8 mouse cellular contexts compared by ENCODE assay signal in genomic region chr7:75141919-75142700, GRCm38 (mm10).
DNase-seq lines count a peak whose midpoint lies in the region; ATAC-seq and TF ChIP-seq lines count a peak whose summit lies in the region.

No protein-coding gene starts in this region.

- H3K27me3 ChIP-seq in kidney, embryonic 14.5 days (ENCODE audit: control insufficient read depth, insufficient read depth, low read length), result no peaks in the 10 kb centered on the region
- no peaks in the 10 kb centered on the region for H3K27me3 ChIP-seq in kidney, adult 2 months (replicated peaks; ENCODE audit: control insufficient read depth, insufficient read depth, low read length)
- no peaks in the 10 kb centered on the region for H3K27me3 ChIP-seq in embryonic facial prominence, embryonic 14.5 days (replicated peaks; ENCODE audit: control insufficient read depth, insufficient read depth, low read length)
- no peaks in the 10 kb centered on the region for H3K27me3 ChIP-seq in intestine, embryonic 15.5 days (replicated peaks)
- peaks cover 18% of the 10 kb centered on the region for H3K27me3 ChIP-seq in midbrain, embryonic 12.5 days

- H3K9me3 ChIP-seq in kidney, embryonic 14.5 days (ENCODE audit: control insufficient read depth, low read length), result no peaks in the 10 kb centered on the region
- no peaks in the 10 kb centered on the region for H3K9me3 ChIP-seq in embryonic facial prominence, embryonic 14.5 days (ENCODE audit: control insufficient read depth, low read length)
- no peaks in the 10 kb centered on the region for H3K9me3 ChIP-seq in intestine, embryonic 15.5 days
- H3K9me3 ChIP-seq in midbrain, embryonic 12.5 days, result no peaks in the 10 kb centered on the region

- DNase-seq in kidney, adult 2 months, result no peak
- DNase-seq in brain, adult 2 months (ENCODE audit: low read depth, low spot score), result peak; percentile 72
- DNase-seq in embryonic facial prominence, embryonic 14.5 days (ENCODE audit: low spot score), result peak; percentile 83
- DNase-seq in spleen, postnatal 14 days (ENCODE audit: low spot score in 2 of 2), result no peak
- DNase-seq in thymus, adult 18-20 months, result no peak

- no peak for TF ChIP-seq CTCF in kidney, adult 2 months (conservative IDR thresholded peaks at IDR 0.05; ENCODE audit: insufficient read depth, insufficient read length, low read depth, low read length)

- H3K27ac ChIP-seq in kidney, embryonic 14.5 days (ENCODE audit: low read depth, low read length), result peak overlapping the region; percentile 13; the same call in 1 of the 2 replicates
- H3K27ac ChIP-seq in kidney, adult 2 months (ENCODE audit: insufficient read depth, low read depth, low read length), result no peak overlapping the region
- H3K27ac ChIP-seq in embryonic facial prominence, embryonic 14.5 days (replicated peaks; ENCODE audit: low read depth, low read length), result peak overlapping the region; percentile 49; the same call in 1 of the 2 replicates
- no peak overlapping the region for H3K27ac ChIP-seq in intestine, embryonic 15.5 days
- no peak overlapping the region for H3K27ac ChIP-seq in midbrain, embryonic 12.5 days (replicated peaks)

- peak overlapping the region; percentile 23; the same call in 1 of the 2 replicates for H3K4me3 ChIP-seq in kidney, embryonic 14.5 days (ENCODE audit: low read length)
- H3K4me3 ChIP-seq in kidney, adult 2 months (ENCODE audit: insufficient read depth, low read depth, low read length), result no peak overlapping the region
- peak overlapping the region; percentile 30 for H3K4me3 ChIP-seq in embryonic facial prominence, embryonic 14.5 days (ENCODE audit: low read depth, low read length)
- H3K4me3 ChIP-seq in intestine, embryonic 15.5 days (replicated peaks), result peak overlapping the region; percentile 22
- peak overlapping the region; percentile 26 for H3K4me3 ChIP-seq in midbrain, embryonic 12.5 days

- ATAC-seq in kidney, embryonic 14.5 days (ENCODE audit: low FRiP score, low TSS enrichment), result peak; percentile 70
- ATAC-seq in embryonic facial prominence, embryonic 14.5 days (ENCODE audit: low read depth), result peak; percentile 79
- no peak for ATAC-seq in intestine, embryonic 15.5 days
- no peak for ATAC-seq in midbrain, embryonic 12.5 days (ENCODE audit: low FRiP score, low read depth)

- peaks cover 8% of the 10 kb centered on the region for H3K4me1 ChIP-seq in kidney, embryonic 14.5 days (ENCODE audit: control insufficient read depth, insufficient read depth, low read length)
- no peaks in the 10 kb centered on the region for H3K4me1 ChIP-seq in kidney, adult 2 months (ENCODE audit: control insufficient read depth, insufficient read depth, low read length)
- H3K4me1 ChIP-seq in embryonic facial prominence, embryonic 14.5 days (ENCODE audit: control insufficient read depth, insufficient read depth, low read length), result peaks cover 14% of the 10 kb centered on the region
- peaks cover 7% of the 10 kb centered on the region for H3K4me1 ChIP-seq in intestine, embryonic 15.5 days (replicated peaks)
- H3K4me1 ChIP-seq in midbrain, embryonic 12.5 days, result peaks cover 12% of the 10 kb centered on the region; the same call in 1 of the 2 replicates

- peak overlapping the region; percentile 28; the same call in 1 of the 2 replicates for H3K9ac ChIP-seq in kidney, embryonic 14.5 days (ENCODE audit: low read depth, low read length)
- peak overlapping the region; percentile 34; the same call in 1 of the 2 replicates for H3K9ac ChIP-seq in embryonic facial prominence, embryonic 14.5 days (ENCODE audit: low read depth, low read length)
- no peak overlapping the region for H3K9ac ChIP-seq in intestine, embryonic 15.5 days
- H3K9ac ChIP-seq in midbrain, embryonic 12.5 days (replicated peaks), result peak overlapping the region; percentile 39; the same call in 1 of the 2 replicates

- no peak for TF ChIP-seq POLR2A in kidney, adult 2 months (IDR thresholded peaks at IDR 0.05; ENCODE audit: low read depth, low read length)

- WGBS in kidney, embryonic 14.5 days, result 6% methylated on average over 17 of the region's 17 CpGs
- 12% methylated on average over 17 of the region's 17 CpGs for WGBS in kidney, adult 2 months
- WGBS in embryonic facial prominence, embryonic 14.5 days, result 6% methylated on average over 17 of the region's 17 CpGs
- WGBS in intestine, embryonic 15.5 days, result 8% methylated on average over 17 of the region's 17 CpGs
- 6% methylated on average over 17 of the region's 17 CpGs for WGBS in midbrain, embryonic 12.5 days

- no peaks in the 10 kb centered on the region for H3K36me3 ChIP-seq in kidney, embryonic 14.5 days (ENCODE audit: control insufficient read depth, insufficient read depth, low read length)
- H3K36me3 ChIP-seq in kidney, adult 2 months (ENCODE audit: control insufficient read depth, insufficient read depth, low read length), result no peaks in the 10 kb centered on the region
- no peaks in the 10 kb centered on the region for H3K36me3 ChIP-seq in embryonic facial prominence, embryonic 14.5 days (ENCODE audit: control insufficient read depth, insufficient read depth, low read length)
- H3K36me3 ChIP-seq in intestine, embryonic 15.5 days, result no peaks in the 10 kb centered on the region
- no peaks in the 10 kb centered on the region for H3K36me3 ChIP-seq in midbrain, embryonic 12.5 days

- peak overlapping the region; percentile 50 for H3K4me2 ChIP-seq in kidney, embryonic 14.5 days (replicated peaks; ENCODE audit: low read depth, low read length)
- H3K4me2 ChIP-seq in embryonic facial prominence, embryonic 14.5 days (ENCODE audit: low read depth, low read length), result peak overlapping the region; percentile 60
- peak overlapping the region; percentile 68 for H3K4me2 ChIP-seq in intestine, embryonic 15.5 days (replicated peaks)
- peak overlapping the region; percentile 55 for H3K4me2 ChIP-seq in midbrain, embryonic 12.5 days (replicated peaks)

Comparison
In these comparisons a context has a peak if more than half of its experiments do, and no peak if none do; other contexts are left out.
1. H3K27ac ChIP-seq: peak in kidney, embryonic 14.5 days (single experiment) and embryonic facial prominence, embryonic 14.5 days (single experiment); none in kidney, adult 2 months (single experiment), intestine, embryonic 15.5 days (single experiment) and midbrain, embryonic 12.5 days (single experiment).
2. ATAC-seq: peak in kidney, embryonic 14.5 days (single experiment) and embryonic facial prominence, embryonic 14.5 days (single experiment); none in intestine, embryonic 15.5 days (single experiment) and midbrain, embryonic 12.5 days (single experiment).
3. DNase-seq: peak in brain, adult 2 months (single experiment) and embryonic facial prominence, embryonic 14.5 days (single experiment); none in kidney, adult 2 months (single experiment), spleen, postnatal 14 days (0 of 2) and thymus, adult 18-20 months (0 of 2).
4. Peak in every context shown above with its lines, with median percentiles within 50 percentile points of each other: H3K4me2 ChIP-seq.